Mouse (Mus musculus) forebrain, embryonic 15.5 days (tissue): Measurements from ENCODE around the gene Tha1. TPM values are rescaled to one million over a fixed set of nuclear protein-coding genes. Genes with fewer than 3 reads are reported as not detected.

ENCODE experiments used
- ATAC-seq: fragments of 200-750 bp; cut with Nextera tagmentation; replicated peaks from 2 replicates; pipeline ENCODE4 v1.8.0; 2017; ENCODE audit warnings: mild to moderate bottlenecking, moderate TSS enrichment, moderate library complexity
- H3K27ac ChIP-seq: fragments of 300-500 bp; sonication (generic); replicated peaks from 2 replicates; pipeline ENCODE4 v1.5.1; 2015; ENCODE audit warnings: mild to moderate bottlenecking, inconsistent platforms
- H3K27me3 ChIP-seq: fragments of 300-500 bp; sonication (generic); 2 replicates; pipeline ENCODE4 v1.6.1; 2015; ENCODE audit warnings: inconsistent platforms
- H3K36me3 ChIP-seq: fragments of 300-500 bp; sonication (generic); 2 replicates; pipeline ENCODE4 v1.6.1; 2015; ENCODE audit warnings: mild to moderate bottlenecking, inconsistent platforms
- H3K4me1 ChIP-seq: fragments of 300-500 bp; sonication (generic); 2 replicates; pipeline ENCODE4 v1.6.1; 2015; ENCODE audit warnings: inconsistent platforms
- H3K4me2 ChIP-seq: fragments of 300-500 bp; sonication (generic); replicated peaks from 2 replicates; pipeline ENCODE4 v1.6.1; 2015; ENCODE audit warnings: mild to moderate bottlenecking, inconsistent platforms
- H3K4me3 ChIP-seq: fragments of 300-500 bp; sonication (generic); 2 replicates; pipeline ENCODE4 v1.5.1; 2015; ENCODE audit warnings: mild to moderate bottlenecking, inconsistent platforms
- H3K9ac ChIP-seq: fragments of 300-500 bp; sonication (generic); replicated peaks from 2 replicates; pipeline ENCODE4 v1.6.1; 2015; ENCODE audit warnings: mild to moderate bottlenecking, inconsistent platforms
- H3K9me3 ChIP-seq: fragments of 300-500 bp; sonication (generic); 2 replicates; pipeline ENCODE4 v1.6.1; 2016; ENCODE audit warnings: inconsistent platforms
- WGBS: fragments of 180-500 bp; shearing (Covaris S2); methylation state at CpG from one replicate; pipeline ENCODE4 v1.1.7; 2015; ENCODE audit warnings: mixed read lengths; 5-methylcytosine and 5-hydroxymethylcytosine counted together
- polyA plus RNA-seq: library from polyadenylated mRNA; unstranded; fragments of >200 nt; fragmentation: Nextera tagmentation; extraction: Ambion mirVana; gene quantifications from 2 replicates; pipeline ENCODE4 v1.2.1, GENCODE M21; 2015

Gene Tha1
- polyA plus RNA-seq, 1 experiment from 2014 or later = 3.6 TPM

DNA sequence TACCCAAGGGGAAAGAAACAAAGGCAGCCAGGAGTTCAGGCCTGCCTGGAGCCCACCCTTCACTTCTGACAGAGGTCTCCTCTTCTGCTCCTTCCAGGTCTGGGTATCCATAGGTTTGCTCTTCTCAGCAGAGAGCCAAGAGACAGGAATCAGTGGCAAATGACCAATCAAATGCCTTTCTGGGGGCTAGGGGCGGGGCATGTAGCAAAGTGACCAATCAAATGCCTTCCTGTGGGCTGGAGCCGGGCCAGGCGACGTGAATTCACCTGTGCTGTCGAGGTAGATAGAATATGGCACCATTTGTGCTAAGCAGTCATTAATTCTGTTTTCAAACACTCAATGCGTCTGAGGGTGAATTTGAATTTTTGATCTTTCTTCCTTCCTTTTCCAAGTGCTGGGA, 18.9 kb upstream of the Tha1 start:
- Histone ChIP-seq H3K27me3 (peaks cover 44% of the 10 kb centered on the region; the same call in 1 of the 2 replicates), H3K9ac (no peak overlapping the region), H3K4me3 (no peak overlapping the region), H3K36me3 (no peaks in the 10 kb centered on the region), H3K4me2 (no peak overlapping the region), H3K4me1 (peaks cover 30% of the 10 kb centered on the region), H3K9me3 (no peaks in the 10 kb centered on the region), H3K27ac (no peak overlapping the region)
- 69% methylated on average over 6 of the region's 6 CpGs for WGBS
- ATAC-seq = no peak

GRCm38 (mm10) chr11:117891581-117892175, 18.4 kb upstream of the Tha1 start:
- H3K4me1 ChIP-seq = peaks cover 30% of the 10 kb centered on the region
- no peak overlapping the region for H3K27ac ChIP-seq
- no peak for ATAC-seq
- no peak overlapping the region for H3K4me2 ChIP-seq
- H3K4me3 ChIP-seq = no peak overlapping the region
- WGBS = 93% methylated on average over 19 of the region's 19 CpGs
- no peaks in the 10 kb centered on the region for H3K9me3 ChIP-seq
- H3K9ac ChIP-seq = no peak overlapping the region
- H3K36me3 ChIP-seq = no peaks in the 10 kb centered on the region
- H3K27me3 ChIP-seq = peaks cover 44% of the 10 kb centered on the region; the same call in 1 of the 2 replicates

- Histone ChIP-seq H3K4me1 (peaks cover 30% of the 10 kb centered on the region), H3K27me3 (peaks cover 49% of the 10 kb centered on the region; the same call in 1 of the 2 replicates), H3K9me3 (no peaks in the 10 kb centered on the region), H3K4me2 (no peak overlapping the region), H3K27ac (no peak overlapping the region), H3K9ac (no peak overlapping the region), H3K36me3 (no peaks in the 10 kb centered on the region), H3K4me3 (no peak overlapping the region)
- 17% methylated on average over 13 of the region's 13 CpGs for WGBS
- ATAC-seq = no peak
These were observed 17.4 kb upstream of the Tha1 start for GRCm38 (mm10) chr11:117890519-117891282.

DNA sequence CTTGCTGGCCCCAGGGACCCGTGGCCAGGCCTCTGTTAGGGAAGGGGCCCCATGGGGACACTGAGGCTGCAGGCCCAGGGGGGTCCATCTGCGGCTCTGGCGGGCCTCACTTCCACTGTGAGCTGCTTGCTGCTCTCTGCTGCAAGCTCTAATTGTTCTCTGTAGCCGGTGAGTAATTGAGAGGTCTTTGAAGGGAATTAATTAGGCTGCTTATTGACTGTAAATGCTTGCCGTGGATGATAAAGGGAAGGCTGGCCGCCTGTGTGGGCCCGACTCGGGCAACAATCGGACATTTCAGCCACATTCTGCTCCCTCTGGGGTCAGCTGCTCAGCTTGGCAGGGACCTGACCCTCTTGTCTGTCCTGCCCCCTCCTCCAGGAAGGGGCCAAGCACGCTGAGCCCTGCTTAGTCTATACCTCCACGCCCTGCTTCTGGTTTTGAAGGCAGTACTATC, 16.6 kb upstream of the Tha1 start:
- no peak overlapping the region for H3K4me3 ChIP-seq
- no peaks in the 10 kb centered on the region for H3K9me3 ChIP-seq
- 0 out of 2 replicates have a peak overlapping the region, but pooled peaks have one; percentile 0 for H3K9ac ChIP-seq
- WGBS = 0% methylated on average over 11 of the region's 11 CpGs
- H3K27ac ChIP-seq = no peak overlapping the region; the same call in 1 of the 2 replicates
- peak; percentile 77 for ATAC-seq
- H3K36me3 ChIP-seq = no peaks in the 10 kb centered on the region
- peaks cover 30% of the 10 kb centered on the region for H3K4me1 ChIP-seq
- peak overlapping the region; percentile 40 for H3K4me2 ChIP-seq
- H3K27me3 ChIP-seq = peaks cover 50% of the 10 kb centered on the region; the same call in 1 of the 2 replicates

DNA sequence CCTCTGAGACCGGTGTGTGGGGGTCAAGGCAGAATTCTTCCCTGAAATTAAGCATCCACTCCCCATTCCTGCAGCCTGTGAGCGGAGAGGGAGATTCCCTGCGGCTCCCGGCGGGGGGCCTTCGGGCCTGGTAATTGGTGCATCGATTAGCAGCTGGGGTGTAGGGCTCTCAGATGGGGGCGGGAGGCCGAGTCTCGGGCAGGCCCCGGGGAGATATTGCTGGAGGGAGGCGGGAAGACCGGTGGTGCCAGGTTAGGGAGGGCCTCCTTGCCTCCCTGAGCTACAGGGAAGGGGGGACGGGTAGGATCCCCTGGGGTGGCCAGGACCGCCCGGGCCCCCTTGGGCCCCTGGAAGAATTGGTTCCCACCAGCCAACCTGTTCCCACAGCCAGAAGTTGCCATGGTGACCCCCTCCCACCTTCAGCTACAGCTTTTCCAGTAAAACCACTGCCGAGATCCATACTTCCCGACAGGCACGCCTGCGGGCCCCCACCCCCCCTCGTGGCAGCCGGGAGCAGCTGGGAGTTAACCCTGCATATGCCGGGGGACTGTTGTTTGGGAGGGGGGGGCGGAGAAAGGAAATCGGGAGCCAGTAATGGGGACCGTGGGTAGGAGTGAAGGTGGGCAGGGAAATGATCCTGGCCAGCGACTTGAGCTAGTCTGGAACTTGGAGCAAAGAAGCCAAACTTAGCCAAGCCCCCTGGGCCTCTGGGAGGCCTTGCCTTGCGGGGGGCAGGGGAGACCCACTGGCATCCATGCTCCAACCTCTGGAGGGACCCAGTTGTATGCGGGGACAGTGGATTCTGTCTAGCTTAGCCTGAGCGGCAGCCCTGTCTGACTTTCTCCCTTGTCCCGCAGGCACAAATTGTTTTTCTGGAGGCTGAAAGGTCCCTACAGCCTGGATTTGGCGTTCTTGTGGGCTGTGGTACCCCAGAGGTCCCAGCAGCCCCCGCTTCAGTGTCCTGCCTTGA, 15.9 kb upstream of the Tha1 start:
- ATAC-seq = no peak
- peaks cover 30% of the 10 kb centered on the region for H3K4me1 ChIP-seq
- 1% methylated on average over 33 of the region's 33 CpGs for WGBS
- H3K9ac ChIP-seq = 0 out of 2 replicates have a peak overlapping the region, but pooled peaks have one; percentile 12
- H3K27ac ChIP-seq = no peak overlapping the region; the same call in 1 of the 2 replicates
- H3K36me3 ChIP-seq = no peaks in the 10 kb centered on the region
- peak overlapping the region; percentile 40 for H3K4me2 ChIP-seq
- peak overlapping the region; percentile 14 for H3K4me3 ChIP-seq
- H3K27me3 ChIP-seq = peaks cover 50% of the 10 kb centered on the region; the same call in 1 of the 2 replicates
- H3K9me3 ChIP-seq = no peaks in the 10 kb centered on the region

DNA sequence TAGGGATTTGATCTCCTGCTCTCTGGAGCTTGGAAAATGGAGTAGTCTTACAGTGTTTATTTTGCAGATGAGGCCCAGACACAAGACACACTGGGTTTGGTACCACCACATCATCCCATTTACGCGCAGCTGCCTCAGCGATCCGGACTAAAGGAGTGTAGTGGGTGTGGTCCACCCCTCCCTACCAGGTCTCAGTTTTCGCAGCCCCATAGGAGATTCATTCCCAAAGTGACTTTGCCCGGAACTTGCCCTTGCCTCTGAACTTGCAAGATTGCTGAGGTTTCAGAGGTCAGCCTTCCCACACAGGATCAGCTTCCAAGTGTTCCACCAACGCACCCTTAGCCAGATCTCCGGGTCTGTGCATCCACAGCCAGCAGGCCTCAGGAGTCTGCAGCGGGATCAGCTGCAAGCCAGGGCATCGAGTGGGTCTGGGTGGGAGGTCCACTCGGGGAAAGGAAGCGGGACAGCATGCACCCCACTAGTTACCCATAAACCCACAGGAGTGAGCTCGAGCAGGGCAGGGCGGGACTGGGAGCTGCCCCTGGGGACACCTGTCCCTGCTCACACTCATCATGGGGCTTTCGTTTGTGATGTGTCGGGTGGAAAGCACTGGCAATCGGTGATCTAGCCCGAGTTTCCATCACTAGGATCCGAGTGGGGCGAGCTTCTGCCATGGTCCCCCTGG, 15.0 kb upstream of the Tha1 start:
- WGBS = 13% methylated on average over 20 of the region's 20 CpGs
- Histone ChIP-seq H3K9ac (no peak overlapping the region), H3K4me2 (0 out of 2 replicates have a peak overlapping the region, but pooled peaks have one; percentile 40), H3K36me3 (no peaks in the 10 kb centered on the region), H3K27ac (no peak overlapping the region), H3K4me1 (peaks cover 30% of the 10 kb centered on the region), H3K4me3 (no peak overlapping the region), H3K9me3 (no peaks in the 10 kb centered on the region), H3K27me3 (peaks cover 50% of the 10 kb centered on the region; the same call in 1 of the 2 replicates)
- no peak for ATAC-seq

DNA sequence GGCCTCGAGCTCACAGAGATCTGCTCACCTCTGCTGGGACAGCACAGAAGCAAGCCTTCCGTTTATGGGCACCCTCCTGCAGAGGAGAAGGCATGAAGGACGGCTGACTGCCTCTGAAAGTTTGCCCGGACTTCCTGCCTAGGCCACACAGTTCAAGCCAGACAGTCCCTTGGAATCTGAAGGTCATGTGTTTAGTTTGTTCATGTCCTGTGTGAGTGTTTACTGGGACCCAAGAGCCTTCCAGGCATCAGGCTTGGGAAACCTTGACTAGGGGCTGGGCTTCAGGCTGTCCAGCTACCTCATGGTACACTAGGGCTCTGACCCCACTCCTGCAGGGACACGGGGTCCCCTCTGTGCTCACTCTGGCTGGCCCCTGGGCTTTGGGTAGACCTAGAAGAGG, 12.7 kb upstream of the Tha1 start:
- Histone ChIP-seq H3K4me2 (no peak overlapping the region), H3K9ac (no peak overlapping the region), H3K27me3 (peaks cover 34% of the 10 kb centered on the region; the same call in 1 of the 2 replicates), H3K4me3 (no peak overlapping the region), H3K9me3 (no peaks in the 10 kb centered on the region), H3K4me1 (peaks cover 34% of the 10 kb centered on the region), H3K36me3 (no peaks in the 10 kb centered on the region), H3K27ac (no peak overlapping the region)
- 70% methylated on average over 5 of the region's 5 CpGs for WGBS
- no peak for ATAC-seq

DNA sequence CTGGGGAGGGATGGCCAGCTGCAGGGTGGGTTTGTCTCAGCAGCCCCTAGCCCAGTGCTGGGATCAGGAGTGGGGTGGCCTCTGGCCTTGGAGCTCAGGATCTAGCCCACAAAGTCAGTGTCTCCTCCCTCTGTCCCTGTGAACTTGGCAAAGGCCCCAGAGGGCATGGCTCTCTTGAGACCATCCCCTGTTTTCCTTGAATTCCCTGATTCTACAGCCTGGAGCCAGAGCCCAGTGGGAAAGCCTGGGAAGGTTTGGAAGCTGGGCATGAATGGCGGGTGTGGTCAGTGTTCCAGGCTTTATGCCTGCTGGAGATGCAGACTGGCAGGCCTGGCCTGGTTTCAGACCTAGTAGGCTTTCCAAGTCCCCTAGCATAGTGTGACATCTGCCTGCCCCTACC, 8.9 kb upstream of the Tha1 start:
- Histone ChIP-seq H3K27ac (no peak overlapping the region), H3K9me3 (no peaks in the 10 kb centered on the region), H3K4me3 (no peak overlapping the region), H3K4me2 (no peak overlapping the region), H3K27me3 (peaks cover 8% of the 10 kb centered on the region; the same call in 1 of the 2 replicates), H3K4me1 (peaks cover 21% of the 10 kb centered on the region), H3K36me3 (no peaks in the 10 kb centered on the region), H3K9ac (no peak overlapping the region)
- ATAC-seq = no peak
- 76% methylated on average over 1 of the region's 1 CpGs for WGBS

- no peak overlapping the region for H3K4me2 ChIP-seq
- no peak overlapping the region for H3K9ac ChIP-seq
- ATAC-seq = no peak
- H3K4me3 ChIP-seq = no peak overlapping the region
- WGBS = 12% methylated on average over 8 of the region's 8 CpGs
- no peaks in the 10 kb centered on the region for H3K36me3 ChIP-seq
- H3K27me3 ChIP-seq = peaks cover 8% of the 10 kb centered on the region; the same call in 1 of the 2 replicates
- no peaks in the 10 kb centered on the region for H3K9me3 ChIP-seq
- H3K27ac ChIP-seq = no peak overlapping the region
- H3K4me1 ChIP-seq = peaks cover 21% of the 10 kb centered on the region
These were observed 8.5 kb upstream of the Tha1 start for GRCm38 (mm10) chr11:117881787-117882186.

DNA sequence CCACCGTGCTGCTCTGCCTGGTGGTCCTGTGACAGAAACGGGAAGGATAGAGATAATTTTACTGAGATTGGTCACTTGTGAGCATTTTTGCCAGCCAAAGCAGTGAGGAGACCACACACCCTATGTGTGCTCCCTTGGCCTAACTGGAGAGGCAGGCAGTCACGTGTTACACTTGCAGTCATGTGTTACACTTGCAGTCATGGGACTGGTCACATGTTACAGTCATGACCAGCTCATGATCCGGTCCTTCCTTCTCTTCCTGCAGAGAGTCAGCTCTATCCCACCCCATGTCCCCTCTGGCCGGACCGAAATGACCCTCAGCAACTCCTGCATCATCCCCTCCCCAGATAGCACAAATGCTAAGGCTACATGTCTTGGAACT, 7.7 kb upstream of the Tha1 start:
- no peak overlapping the region for H3K4me3 ChIP-seq
- H3K4me1 ChIP-seq = peaks cover 21% of the 10 kb centered on the region
- no peak for ATAC-seq
- WGBS = 83% methylated on average over 6 of the region's 6 CpGs
- no peaks in the 10 kb centered on the region for H3K36me3 ChIP-seq
- no peak overlapping the region for H3K4me2 ChIP-seq
- no peaks in the 10 kb centered on the region for H3K9me3 ChIP-seq
- no peak overlapping the region for H3K27ac ChIP-seq
- H3K27me3 ChIP-seq = peaks cover 6% of the 10 kb centered on the region; the same call in 1 of the 2 replicates
- H3K9ac ChIP-seq = no peak overlapping the region

DNA sequence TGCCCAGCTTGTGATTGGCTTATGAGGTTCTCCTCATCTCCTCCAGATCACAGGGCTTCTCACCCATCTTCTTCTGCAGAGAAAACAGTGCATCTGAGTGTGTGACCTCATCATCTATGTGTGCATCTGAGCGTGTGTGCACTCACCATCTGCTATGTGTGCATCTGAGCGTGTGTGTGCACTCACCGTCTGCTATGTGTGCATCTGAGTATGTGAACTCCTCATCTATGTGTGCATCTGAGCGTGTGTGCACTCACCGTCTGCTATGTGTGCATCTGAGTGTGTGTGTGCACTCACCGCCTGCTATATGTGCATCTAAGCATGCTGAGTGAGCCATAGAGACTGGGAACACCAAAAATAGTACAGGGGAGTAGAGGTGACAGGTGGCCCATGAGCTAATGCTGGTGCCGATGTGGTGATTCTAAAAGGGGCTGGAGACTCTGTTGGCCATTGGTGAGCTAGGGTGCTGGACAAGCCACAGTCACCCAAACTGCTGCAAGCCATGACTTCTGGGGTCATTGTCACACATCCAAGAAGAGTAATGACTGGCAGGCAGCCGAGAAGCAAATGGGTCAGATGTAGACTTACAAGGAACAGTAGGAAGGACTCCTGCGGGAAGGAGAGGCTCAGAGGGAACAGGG, 7.2 kb upstream of the Tha1 start:
- no peak overlapping the region for H3K9ac ChIP-seq
- no peak overlapping the region for H3K4me3 ChIP-seq
- no peak for ATAC-seq
- peaks cover 21% of the 10 kb centered on the region for H3K4me1 ChIP-seq
- H3K4me2 ChIP-seq = no peak overlapping the region
- H3K36me3 ChIP-seq = no peaks in the 10 kb centered on the region
- 0 out of 2 replicates have a peak, but pooled peaks cover 3% of the 10 kb centered on the region for H3K27me3 ChIP-seq
- H3K9me3 ChIP-seq = no peaks in the 10 kb centered on the region
- 89% methylated on average over 9 of the region's 9 CpGs for WGBS
- H3K27ac ChIP-seq = no peak overlapping the region
